Mouse (Mus musculus): ENCODE measurements around the gene Aven. TPM values are rescaled to one million over a fixed set of nuclear protein-coding genes. Genes with fewer than 3 reads are reported as not detected.
A peak's percentile ranks its signal among the peaks of the same experiment; 100 is the strongest.
"Not testable (repeated sequence)": the region's sequence is repeated elsewhere in the genome, so short reads cannot be mapped to it uniquely, and the experiment has no call there.

The Aven gene
- 10 to 100 TPM; 10.1 to 14.8 (median 13.1) TPM for total RNA-seq (2022)

- peak; percentile 66 to 74 for DNase-seq (ENCODE audit: low spot score in 2 of 2)
Measured at GRCm38 (mm10) chr2:112492856-112493538, at the start of gene Aven. Aven (plus strand) TSS chr2:112492964.

DNA sequence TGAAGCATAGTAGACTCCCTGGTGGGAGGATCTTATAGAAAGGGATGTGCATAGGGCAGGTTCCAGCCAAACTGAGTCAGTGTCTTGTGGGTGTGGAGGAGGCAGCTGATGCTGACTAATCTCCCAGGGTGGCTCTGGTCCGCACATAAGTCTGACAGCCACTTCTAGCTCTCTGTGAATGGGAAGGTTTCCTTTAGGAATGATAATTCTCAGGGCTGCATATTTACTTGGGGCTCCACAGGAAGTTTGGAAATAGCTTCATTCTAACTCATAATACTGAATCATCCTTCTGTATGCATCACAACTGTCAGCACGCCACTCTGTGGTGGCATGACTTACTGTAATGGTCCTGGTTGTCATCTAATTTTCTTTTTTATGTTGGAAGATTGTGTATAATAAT, 49.3 kb upstream of the Aven start:
- DNase-seq (ENCODE audit: low spot score in 2 of 2) = peak in 1 of 2 experiments; percentile 66

DNA sequence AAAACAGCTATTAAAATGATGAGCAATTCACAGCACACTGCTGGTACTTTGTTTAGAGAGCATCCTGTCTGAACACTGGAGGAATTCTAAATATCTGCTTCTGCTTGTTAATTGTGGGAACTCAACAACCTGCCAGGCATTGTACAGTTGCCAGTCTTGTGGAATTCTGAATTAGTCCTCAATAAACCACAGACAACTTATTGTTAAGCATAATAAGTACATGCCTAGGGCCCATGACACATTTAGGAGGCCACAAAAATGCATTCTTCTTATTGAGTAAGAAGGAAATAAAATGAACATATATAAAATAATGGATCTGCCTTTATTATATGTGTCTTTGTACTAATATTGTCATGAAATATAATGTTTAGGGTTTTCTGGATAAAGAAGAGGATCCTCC, 47.3 kb upstream of the Aven start:
- DNase-seq (ENCODE audit: low spot score in 2 of 2) = no peak

DNA sequence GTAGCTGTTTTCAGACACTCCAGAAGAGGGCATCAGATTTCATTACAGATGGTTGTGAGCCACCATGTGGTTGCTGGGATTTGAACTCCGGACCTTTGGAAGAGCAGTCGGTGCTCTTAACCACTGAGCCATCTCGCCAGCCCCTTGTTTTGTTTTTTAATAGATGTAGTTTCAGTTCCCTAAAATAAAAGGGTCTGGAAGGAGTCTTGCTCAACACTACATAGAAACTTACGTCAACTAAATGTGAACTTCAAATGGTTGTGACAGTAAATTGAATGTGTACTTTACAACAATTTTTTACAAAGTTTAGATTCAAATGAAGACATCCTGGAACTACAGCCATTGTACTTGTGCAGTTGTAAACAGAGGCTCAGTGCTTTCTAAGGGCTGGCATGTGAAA, 44.7 kb upstream of the Aven start:
- DNase-seq (ENCODE audit: low spot score in 2 of 2) = not testable (repeated sequence)

DNA sequence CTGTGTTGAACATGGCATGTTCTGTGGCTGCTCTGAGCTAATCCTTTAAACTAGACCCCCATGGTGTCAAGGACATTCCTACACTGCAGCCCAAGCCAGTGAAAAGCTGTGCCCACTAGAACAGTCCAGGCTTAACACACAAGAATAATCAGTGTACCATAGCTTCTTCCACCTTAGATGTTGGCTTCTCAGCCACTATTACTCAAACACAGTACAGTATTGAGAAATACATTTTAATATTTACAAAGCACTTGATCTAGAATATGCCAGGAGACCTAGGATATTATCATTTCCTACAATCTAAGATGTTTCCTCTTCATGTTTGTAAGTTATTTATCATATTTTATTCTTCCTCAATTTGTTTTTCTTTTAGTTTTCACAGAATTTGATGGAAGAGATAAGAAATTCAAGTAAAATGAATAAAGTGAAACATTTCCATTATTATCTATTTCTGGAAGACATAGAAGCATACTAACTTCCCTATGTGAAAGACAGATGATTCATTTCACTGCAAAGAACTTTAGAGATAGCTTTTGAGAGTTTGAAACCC, 44.2 kb upstream of the Aven start:
- DNase-seq (ENCODE audit: low spot score in 2 of 2) = no peak

- DNase-seq (ENCODE audit: low spot score in 2 of 2) = no peak
Measured at GRCm38 (mm10) chr2:112449597-112450296, 43.0 kb upstream of the Aven start.

DNA sequence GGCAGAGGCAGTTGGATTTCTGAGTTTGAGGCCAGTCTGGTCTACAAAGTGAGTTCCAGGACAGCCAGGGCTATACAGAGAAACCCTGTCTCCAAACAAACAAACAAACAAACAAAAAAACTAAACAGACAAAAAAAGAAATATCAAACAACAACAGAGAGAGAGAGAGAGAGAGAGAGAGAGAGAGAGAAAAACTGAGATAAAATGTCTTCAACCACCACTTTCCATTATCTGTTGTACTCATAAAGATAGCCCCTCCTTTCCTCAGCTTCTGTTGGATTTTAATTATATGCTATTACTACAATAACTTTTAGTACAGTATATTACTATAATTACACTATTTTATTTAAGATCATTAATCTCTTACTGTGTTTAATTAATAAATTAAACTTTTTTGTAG, 40.3 kb upstream of the Aven start:
- not testable (repeated sequence) for DNase-seq (ENCODE audit: low spot score in 2 of 2)

GRCm38 (mm10) chr2:112454125-112454861, 38.5 kb upstream of the Aven start:
- no peak for DNase-seq (ENCODE audit: low spot score in 2 of 2)

DNA sequence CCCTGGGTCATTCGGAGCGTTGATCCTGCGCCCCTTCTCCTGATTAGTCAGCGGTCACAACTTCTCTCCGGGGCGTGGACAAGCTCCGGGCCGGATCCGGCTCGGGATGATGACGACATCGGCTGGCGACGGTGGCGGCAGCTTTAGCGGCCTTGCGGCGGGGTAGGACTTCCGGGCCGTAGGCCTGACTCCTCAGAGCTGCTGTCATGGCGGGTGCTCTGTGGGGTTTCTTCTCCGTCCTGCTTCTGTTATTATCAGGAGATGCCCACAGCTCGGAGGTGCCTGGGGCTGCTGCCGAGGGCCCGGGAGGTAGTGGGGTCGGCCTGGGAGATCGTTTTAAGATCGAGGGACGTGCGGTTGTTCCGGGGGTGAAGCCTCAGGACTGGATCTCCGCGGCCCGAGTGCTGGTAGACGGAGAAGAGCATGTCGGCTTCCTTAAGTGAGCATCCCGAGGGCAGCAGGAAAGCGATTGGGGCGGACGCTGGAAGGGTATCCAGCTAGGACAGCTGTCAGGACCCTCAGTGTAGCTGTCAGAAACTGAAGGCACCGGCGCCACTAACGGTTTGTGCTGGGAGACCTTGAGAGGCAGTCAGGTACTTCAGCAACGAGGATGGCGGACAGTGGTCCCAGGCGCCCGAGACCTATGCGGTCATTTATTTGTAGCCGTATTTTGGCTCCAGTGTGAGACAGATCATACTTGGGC, 37.8 kb upstream of the Aven start, which contains the start of gene Emc7:
Emc7 (plus strand) TSS at position 136 of the 703 bp plus-strand sequence.
- peak; percentile 91 to 96 for DNase-seq (ENCODE audit: low spot score in 2 of 2)

DNA sequence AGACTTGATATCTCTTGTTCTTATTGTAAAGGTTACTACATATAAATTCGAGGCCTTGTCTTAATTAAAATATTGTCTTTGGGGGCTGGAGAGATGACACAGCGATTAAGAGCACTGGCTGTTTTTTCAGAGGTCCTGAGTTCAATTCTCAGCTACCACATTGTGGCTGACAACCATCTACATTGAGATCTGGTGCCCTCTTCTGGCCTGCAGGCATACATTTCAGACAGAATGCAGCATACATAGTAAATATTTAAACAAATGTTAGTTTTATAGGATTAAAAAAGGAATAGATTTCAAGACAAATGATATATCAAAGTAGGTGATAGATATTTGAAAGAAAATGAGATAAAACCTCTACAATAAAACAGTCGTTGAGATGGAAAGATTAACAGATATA, 32.2 kb upstream of the Aven start:
- no peak for DNase-seq (ENCODE audit: low spot score in 2 of 2)

- DNase-seq (ENCODE audit: low spot score in 2 of 2) = no peak
Measured at GRCm38 (mm10) chr2:112469542-112469941, 23.2 kb upstream of the Aven start.

DNA sequence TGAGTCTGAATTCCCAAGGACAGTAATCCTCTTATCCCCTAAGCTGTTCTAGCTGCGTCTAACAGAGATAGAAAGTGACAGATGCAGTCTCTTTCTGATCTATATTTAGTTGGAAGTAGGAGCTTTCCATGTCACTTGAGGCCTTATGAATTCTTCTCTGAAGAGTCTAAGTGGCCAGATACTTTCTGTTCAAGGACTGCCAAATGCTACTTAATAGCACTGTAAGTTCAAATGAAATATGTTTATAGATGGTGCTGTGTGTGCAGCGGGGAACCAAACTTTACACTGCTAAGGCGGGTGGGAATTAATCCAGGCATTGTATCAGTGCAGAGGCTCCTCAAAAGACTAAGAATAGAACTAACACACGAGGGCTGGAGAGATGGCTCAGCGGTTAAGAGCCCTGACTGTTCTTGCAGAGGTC, 21.8 kb upstream of the Aven start:
- DNase-seq (ENCODE audit: low spot score in 2 of 2) = no peak

GRCm38 (mm10) chr2:112472076-112472475, 20.7 kb upstream of the Aven start:
- DNase-seq (ENCODE audit: low spot score in 2 of 2) = no peak

DNA sequence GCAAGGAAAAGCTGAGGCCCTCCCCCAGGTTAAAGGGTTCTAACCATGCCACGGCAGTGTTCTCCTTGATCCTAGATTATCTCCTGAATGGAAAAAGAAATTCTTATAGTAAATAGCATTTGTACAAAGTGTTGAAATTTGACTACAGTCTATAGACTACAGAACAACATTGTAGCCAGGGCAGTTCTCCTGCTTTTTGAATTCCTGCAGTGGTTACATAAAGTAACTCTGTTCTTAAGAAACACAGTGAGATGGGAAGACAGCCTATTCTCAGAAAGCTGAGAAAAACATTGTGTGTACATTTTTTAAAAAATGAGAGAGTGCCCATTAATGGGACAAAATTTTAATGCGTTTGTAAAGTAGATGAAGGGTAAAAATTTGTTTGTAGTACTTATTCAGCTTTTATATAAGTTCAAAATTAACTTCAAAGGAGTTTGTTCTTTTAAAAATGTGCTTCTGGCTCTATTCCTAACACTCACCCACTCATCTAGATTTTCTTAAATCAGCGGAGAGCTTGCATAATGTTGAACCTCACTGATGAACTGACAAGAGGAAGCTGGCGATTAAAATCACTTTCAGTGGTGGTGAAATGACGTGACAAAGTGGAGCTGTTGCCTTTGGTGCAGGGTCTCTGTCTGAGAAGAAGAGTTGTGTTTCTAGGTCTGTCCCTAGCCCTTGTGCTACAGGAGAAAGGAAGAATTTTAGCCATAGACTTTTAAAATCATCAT, 17.6 kb upstream of the Aven start:
- DNase-seq (ENCODE audit: low spot score in 2 of 2) = no peak

GRCm38 (mm10) chr2:112476554-112476953, 16.2 kb upstream of the Aven start:
- DNase-seq (ENCODE audit: low spot score in 2 of 2) = no peak

DNA sequence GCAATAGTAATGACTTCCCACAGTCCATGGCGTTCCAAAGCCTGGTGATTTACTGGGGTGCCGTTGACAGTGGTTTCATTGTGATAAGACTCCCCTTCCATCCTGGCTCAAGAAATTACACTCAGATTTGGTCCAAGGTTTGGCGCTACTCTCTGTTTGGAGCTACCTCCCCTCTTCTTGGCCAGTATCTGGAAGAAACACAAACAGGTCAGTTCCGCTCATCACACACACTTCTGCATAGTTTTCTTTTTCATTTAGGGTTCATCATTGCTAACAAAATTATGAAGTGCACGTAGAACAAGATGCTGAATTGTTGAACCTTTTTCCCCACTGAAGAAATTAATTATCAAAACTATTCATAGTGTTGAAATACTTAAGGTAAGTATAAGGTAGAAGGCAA, 12.1 kb upstream of the Aven start, which contains the start of gene Chrm5:
Chrm5 (minus strand) TSS at position 101 of the 400 bp plus-strand sequence.
- no peak for DNase-seq (ENCODE audit: low spot score in 2 of 2)

DNA sequence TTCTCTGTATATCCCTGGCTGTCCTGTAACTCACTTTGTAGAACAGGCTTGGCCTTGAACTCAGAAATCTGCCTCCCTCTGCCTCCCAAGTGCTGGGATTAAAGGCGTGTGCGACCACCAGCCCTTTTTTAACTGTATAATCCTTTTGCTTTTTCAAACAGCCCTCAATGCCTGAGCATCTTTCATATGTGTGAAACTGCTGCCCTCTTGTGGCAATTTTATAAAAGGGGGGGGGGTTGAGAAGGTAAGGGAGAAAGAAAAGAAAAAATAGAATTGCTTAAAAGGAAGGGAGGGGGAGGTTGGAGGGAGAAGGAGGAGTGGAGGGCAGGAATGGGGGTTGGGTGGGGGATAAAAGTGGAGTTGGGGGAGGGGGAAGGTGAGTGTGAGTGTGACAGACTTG, 11.2 kb upstream of the Aven start:
- no peak for DNase-seq (ENCODE audit: low spot score in 2 of 2)

- peak in 1 of 2 experiments; percentile 40 for DNase-seq (ENCODE audit: low spot score in 2 of 2)
Measured at GRCm38 (mm10) chr2:112482533-112483333, 10.0 kb upstream of the Aven start.

DNA sequence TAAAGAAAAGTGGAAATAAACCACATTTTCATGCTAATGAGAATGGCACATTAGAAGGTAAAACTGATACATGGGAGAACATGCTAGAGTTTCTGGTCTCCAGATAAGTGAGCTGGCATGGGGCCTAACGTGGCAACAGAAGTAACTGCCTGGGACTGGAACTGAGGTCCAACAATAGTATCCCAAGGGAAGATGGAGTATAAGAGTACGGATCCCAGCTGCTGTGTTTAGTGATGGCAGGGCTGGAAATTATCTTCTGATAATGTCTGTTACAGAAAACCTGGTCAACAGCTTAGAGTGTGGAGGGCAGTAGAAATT, 9.5 kb upstream of the Aven start:
- no peak for DNase-seq (ENCODE audit: low spot score in 2 of 2)

DNA sequence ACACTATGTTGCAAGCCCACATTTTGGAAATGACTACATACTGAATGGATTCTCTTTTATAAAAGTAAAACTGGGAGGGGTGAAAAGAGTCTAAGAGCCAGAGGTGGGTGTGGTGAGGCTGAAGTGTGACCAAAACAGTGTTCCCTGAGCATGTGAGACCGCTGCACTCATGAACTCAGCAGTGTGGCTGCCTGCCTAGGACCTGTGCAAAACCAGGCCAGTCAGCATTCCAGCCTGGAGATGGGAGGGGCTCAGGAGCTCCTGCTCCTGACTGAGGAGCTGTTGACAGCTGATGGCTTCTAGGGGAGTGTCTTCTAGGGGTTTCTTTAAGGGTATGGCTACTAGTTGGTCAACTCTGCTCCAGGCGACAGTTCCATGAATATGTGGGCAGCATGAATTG, 7.9 kb upstream of the Aven start:
- DNase-seq (ENCODE audit: low spot score in 2 of 2) = no peak

Data from left cerebral cortex, adult 8-10 months (tissue).